Mouse (Mus musculus) cerebellum, adult 11 months (tissue): Measurements from ENCODE around the gene Olfr610.
"Not testable (repeated sequence)": the region's sequence is repeated elsewhere in the genome, so short reads cannot be mapped to it uniquely, and the experiment has no call there.

Experiments
- DNase-seq: peaks from one replicate; pipeline ENCODE4 v3.0.0; 2022

Olfr610 gene

GRCm38 (mm10) chr7:103512022-103512421 is at the start of gene Olfr610:
Gene Olfr610, minus strand, starts transcription at chr7:103512122.
- no peak for DNase-seq

- DNase-seq = no peak
Measured at GRCm38 (mm10) chr7:103555779-103556178, 43.9 kb upstream of the Olfr610 start, which contains the start of gene Olfr615. Gene Olfr615, plus strand, starts transcription at chr7:103556079.

GRCm38 (mm10) chr7:103547774-103548173 is 35.9 kb upstream of the Olfr610 start, which contains the start of gene Olfr613:
Gene Olfr613, plus strand, starts transcription at chr7:103548074.
- DNase-seq = no peak

- DNase-seq = not testable (repeated sequence)
Measured at GRCm38 (mm10) chr7:103542617-103543016, 30.7 kb upstream of the Olfr610 start, which contains the start of gene Olfr612. Gene Olfr612, minus strand, starts transcription at chr7:103542717.

- not testable (repeated sequence) for DNase-seq
Measured at GRCm38 (mm10) chr7:103520746-103521145, 8.8 kb upstream of the Olfr610 start, which contains the start of gene Olfr611. Gene Olfr611, minus strand, starts transcription at chr7:103520846.

GRCm38 (mm10) chr7:103497962-103498361 is 14.0 kb downstream of the Olfr610 start, which contains the start of gene Olfr609:
Gene Olfr609, minus strand, starts transcription at chr7:103498062.
- no peak for DNase-seq

DNA sequence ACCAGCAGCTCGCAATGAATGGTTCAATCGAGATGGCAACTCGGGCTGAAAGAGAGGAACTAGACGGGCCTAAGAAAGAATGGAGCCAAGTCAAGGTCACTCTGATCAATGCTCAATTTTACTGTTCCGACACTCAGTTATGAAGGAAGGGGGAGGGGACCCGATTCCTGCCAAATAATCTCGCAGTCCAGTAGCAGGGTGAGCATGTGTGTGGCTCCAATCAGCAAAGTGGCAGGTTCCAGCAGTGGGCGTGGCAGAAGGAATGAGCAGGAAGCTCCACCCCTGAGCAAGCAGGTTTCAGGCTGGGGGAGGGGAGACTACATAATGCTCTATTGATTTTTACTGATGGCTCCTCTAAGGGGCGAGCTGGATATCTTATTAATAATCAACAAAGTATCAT is 34.8 kb downstream of the Olfr610 start:
- DNase-seq = not testable (repeated sequence)

DNA sequence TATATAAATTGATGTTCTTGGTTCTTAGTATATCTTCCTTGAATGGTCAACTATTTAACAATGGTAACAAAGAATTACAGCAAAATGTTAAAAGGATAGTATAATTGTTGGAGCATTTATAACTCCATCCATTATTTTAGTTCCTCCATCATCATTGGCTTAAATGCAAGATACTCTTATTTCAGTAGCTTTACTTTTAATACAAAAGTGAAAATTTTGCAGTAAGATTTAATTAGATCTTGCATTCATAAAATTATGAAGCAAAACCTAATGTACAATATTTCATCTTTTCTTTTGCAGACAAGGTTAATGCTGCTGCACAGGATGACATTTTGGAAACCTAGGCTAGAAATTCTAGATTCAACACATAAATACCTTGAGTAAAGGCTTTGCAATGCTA is 42.3 kb downstream of the Olfr610 start, which contains the start of gene Olfr608:
Gene Olfr608 (plus strand): TSS at position 301 of the 400 bp plus-strand sequence.
- DNase-seq = no peak

DNA sequence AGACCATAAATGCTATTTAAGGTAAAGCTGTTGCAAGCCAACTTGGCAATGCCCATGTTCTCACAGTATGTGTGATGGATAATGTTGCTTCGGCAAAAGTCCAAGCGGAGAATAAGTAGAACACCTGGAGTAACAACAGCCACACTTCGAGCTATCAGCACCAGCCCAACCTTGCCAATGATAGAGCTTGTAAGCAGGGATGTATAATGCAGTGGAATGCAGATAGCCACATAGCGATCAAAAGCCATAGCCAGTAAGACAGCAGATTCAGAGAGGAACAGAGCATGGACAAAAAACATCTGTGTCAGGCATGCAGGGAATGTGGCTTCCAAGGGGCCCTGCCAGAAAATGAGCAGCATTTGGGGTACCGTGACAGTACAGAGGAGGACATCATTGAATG is 51.3 kb downstream of the Olfr610 start:
- DNase-seq = no peak
